Comparison of ENCODE assay signal across 11 mouse cellular contexts in genomic region chr11:79655592-79655991, GRCm38 (mm10).
DNase-seq lines count a peak whose midpoint lies in the region.
"Had no signal": no experiment of that assay in that cellular context is flagged by ENCODE, and none has a peak within 500 bp of the region (broad histone marks: within the 10 kb centered on the region; RNA-seq: fewer than 3 reads in every experiment).

No protein-coding gene starts in this region.

- DNase-seq in adrenal gland, adult 2 months: peak; percentile 61
- no peak for DNase-seq in adrenal gland, postnatal 14 days
- DNase-seq in NIH3T3 (ENCODE audit: low read depth): peak; percentile 18
- peak; percentile 64 for DNase-seq in fibroblast of lung, adult 2 months (ENCODE audit: low read depth)
- DNase-seq in frontal cortex, postnatal 25 days (ENCODE audit: low spot score in 2 of 2): no peak
- DNase-seq: adrenal gland, adult 8-10 months; cerebellum, adult 11-12 months; cerebellum, adult 2 months; cerebellum, adult 9-10 months; cerebellum, postnatal 10 days; cerebellum, postnatal 25 days had no signal

Comparison
In these comparisons a context has a peak if more than half of its experiments do, and no peak if none do; other contexts are left out.
1. DNase-seq: peak in adrenal gland, adult 2 months (single experiment), NIH3T3 (single experiment) and fibroblast of lung, adult 2 months (single experiment); none in adrenal gland, postnatal 14 days (single experiment) and frontal cortex, postnatal 25 days (0 of 2).